Mouse (Mus musculus) liver, postnatal 0 days (tissue): ENCODE results near the gene Slc22a14.

Source experiments
- CTCF ChIP-seq: sonication (generic); IDR thresholded peaks from 2 replicates; pipeline ENCODE4 v1.5.1; 2016; ENCODE audit warnings: antibody characterized with exemption, low read depth
- EP300 ChIP-seq: IDR thresholded peaks from 2 replicates; pipeline ENCODE4 v1.6.1; 2016; ENCODE audit warnings: antibody characterized with exemption, low read depth, mild to moderate bottlenecking

DNA sequence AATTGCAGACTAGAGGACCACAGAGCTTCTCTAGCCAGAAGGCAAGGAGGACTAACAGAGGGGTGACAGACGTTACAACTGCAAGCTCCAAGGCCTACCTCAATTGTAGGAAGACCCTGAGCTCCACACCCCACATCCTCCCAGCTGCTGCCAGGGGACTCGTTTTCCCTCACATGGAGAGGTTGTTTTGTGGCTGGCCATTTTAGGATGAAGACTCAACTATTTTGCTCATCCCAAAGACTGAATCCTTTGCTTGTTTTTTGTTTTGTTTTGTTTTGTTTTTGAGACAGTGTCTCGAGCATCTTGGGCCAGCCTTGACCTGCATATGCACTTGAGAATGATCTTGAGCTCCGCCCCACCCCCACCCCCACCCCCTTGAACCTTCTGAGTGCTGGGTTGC lies 206.5 kb downstream of the Slc22a14 start, which contains the start of gene Gm47289:
- TF ChIP-seq CTCF (no peak), EP300 (no peak)
